Mouse (Mus musculus) layer of hippocampus, postnatal 10 days (tissue): ENCODE results near the gene Hba-a2. TPM values are rescaled to one million over a fixed set of nuclear protein-coding genes. Genes with fewer than 3 reads are reported as not detected.
A peak's percentile ranks its signal among the peaks of the same experiment; 100 is the strongest.
"Not testable (repeated sequence)": the region's sequence is repeated elsewhere in the genome, so short reads cannot be mapped to it uniquely, and the experiment has no call there.

ENCODE experiments used
- DNase-seq, 2 experiments: peaks; one replicate each; pipeline ENCODE4 v3.0.0; 2021; ENCODE audit warnings: low spot score in 2 of 2
- total RNA-seq, 2 experiments: library from RNA; stranded (reverse); gene quantifications; 2 replicates each; pipeline ENCODE4 v1.2.3; 2021

Gene Hba-a2
- total RNA-seq, 2 experiments from 2014 or later = 562 to 789 TPM

GRCm38 (mm10) chr11:32281416-32282144, 14.7 kb upstream of the Hba-a2 start:
- no peak for DNase-seq

- not testable (repeated sequence) for DNase-seq
Observed at GRCm38 (mm10) chr11:32283091-32283777, 13.1 kb upstream of the Hba-a2 start, which contains the start of gene Hba-a1. TSS of gene Hba-a1 (plus strand) at chr11:32283511.

- not testable (repeated sequence) for DNase-seq
Observed at GRCm38 (mm10) chr11:32284582-32284981, 11.7 kb upstream of the Hba-a2 start.

GRCm38 (mm10) chr11:32285031-32285775, 11.1 kb upstream of the Hba-a2 start:
- no peak for DNase-seq

- DNase-seq = not testable (repeated sequence)
Observed at GRCm38 (mm10) chr11:32285887-32286286, 10.4 kb upstream of the Hba-a2 start.

GRCm38 (mm10) chr11:32286695-32287492, 9.4 kb upstream of the Hba-a2 start, which contains the start of gene Hbq1b:
TSS of gene Hbq1b (plus strand) at chr11:32286965.
- peak; percentile 83 to 86 for DNase-seq

- DNase-seq = no peak
Observed at GRCm38 (mm10) chr11:32287493-32287825, 8.8 kb upstream of the Hba-a2 start.

GRCm38 (mm10) chr11:32292819-32293218, 3.5 kb upstream of the Hba-a2 start:
- not testable (repeated sequence) for DNase-seq

GRCm38 (mm10) chr11:32293479-32293878, 2.8 kb upstream of the Hba-a2 start:
- DNase-seq = not testable (repeated sequence)

- DNase-seq = not testable (repeated sequence)
Observed at GRCm38 (mm10) chr11:32297417-32297816, 1.1 kb downstream of the Hba-a2 start.

- DNase-seq = no peak
Observed at GRCm38 (mm10) chr11:32297866-32298531, 1.7 kb downstream of the Hba-a2 start.

- DNase-seq = no peak
Observed at GRCm38 (mm10) chr11:32298532-32298918, 2.2 kb downstream of the Hba-a2 start.

- peak; percentile 60 to 75 for DNase-seq
Observed at GRCm38 (mm10) chr11:32299865-32300264, 3.6 kb downstream of the Hba-a2 start, which contains the start of gene Hbq1a. TSS of gene Hbq1a (plus strand) at chr11:32300069.

GRCm38 (mm10) chr11:32300279-32301267, 4.3 kb downstream of the Hba-a2 start:
- no peak for DNase-seq

GRCm38 (mm10) chr11:32301506-32301905, 5.2 kb downstream of the Hba-a2 start:
- no peak for DNase-seq

- DNase-seq = peak in 1 of 2 experiments; percentile 25
Observed at GRCm38 (mm10) chr11:32302824-32303419, 6.6 kb downstream of the Hba-a2 start.

- no peak for DNase-seq
Observed at GRCm38 (mm10) chr11:32303455-32303854, 7.2 kb downstream of the Hba-a2 start.

- no peak for DNase-seq
Observed at GRCm38 (mm10) chr11:32307006-32307405, 10.7 kb downstream of the Hba-a2 start.

GRCm38 (mm10) chr11:32309446-32309845, 13.2 kb downstream of the Hba-a2 start:
- DNase-seq = no peak
